Mouse (Mus musculus): ENCODE data around the gene Vdr.

GRCm38 (mm10) chr15:97814703-97815102, 95.7 kb downstream of the Vdr start:
- TF ChIP-seq CTCF (IDR thresholded peaks at IDR 0.05), result no peak
- no peak for TF ChIP-seq EP300 (IDR thresholded peaks at IDR 0.05)

All from lung, postnatal 0 days (tissue).